Mouse (Mus musculus) embryonic facial prominence, embryonic 13.5 days (tissue): ENCODE results near the gene Tap1. TPM values are rescaled to one million over a fixed set of nuclear protein-coding genes. Genes with fewer than 3 reads are reported as not detected.

Experiments used
- ATAC-seq: fragments of 200-750 bp; cut with Nextera tagmentation; 2 replicates; pipeline ENCODE4 v1.8.0; 2017; ENCODE audit warnings: low read depth; ENCODE audit not compliant: insufficient number of reproducible peaks, insufficient read depth, low FRiP score, low TSS enrichment
- H3K27ac ChIP-seq: fragments of 300-500 bp; sonication (generic); 2 replicates; pipeline ENCODE4 v1.5.1; 2015; ENCODE audit warnings: moderate library complexity, mild to moderate bottlenecking, inconsistent platforms
- H3K27me3 ChIP-seq: fragments of 300-500 bp; sonication (generic); 2 replicates; pipeline ENCODE4 v1.6.1; 2015; ENCODE audit warnings: mild to moderate bottlenecking, inconsistent platforms
- H3K36me3 ChIP-seq: fragments of 300-500 bp; sonication (generic); 2 replicates; pipeline ENCODE4 v1.6.1; 2015; ENCODE audit warnings: mild to moderate bottlenecking, inconsistent platforms
- H3K4me1 ChIP-seq: fragments of 300-500 bp; sonication (generic); 2 replicates; pipeline ENCODE4 v1.6.1; 2015; ENCODE audit warnings: inconsistent platforms
- H3K4me2 ChIP-seq: fragments of 300-500 bp; sonication (generic); 2 replicates; pipeline ENCODE4 v1.6.1; 2015; ENCODE audit warnings: moderate library complexity, mild to moderate bottlenecking, inconsistent platforms
- H3K4me3 ChIP-seq: fragments of 300-500 bp; sonication (generic); 2 replicates; pipeline ENCODE4 v1.5.1; 2015; ENCODE audit warnings: mild to moderate bottlenecking, inconsistent platforms
- H3K9ac ChIP-seq: fragments of 300-500 bp; sonication (generic); 2 replicates; pipeline ENCODE4 v1.6.1; 2015; ENCODE audit warnings: mild to moderate bottlenecking, inconsistent platforms
- H3K9me3 ChIP-seq: fragments of 300-500 bp; sonication (generic); 2 replicates; pipeline ENCODE4 v1.6.1; 2016; ENCODE audit warnings: inconsistent platforms
- WGBS: fragments of 180-500 bp; shearing (Covaris S2); methylation state at CpG from one replicate; pipeline ENCODE4 v1.1.7; 2015; ENCODE audit warnings: mixed read lengths; 5-methylcytosine and 5-hydroxymethylcytosine counted together
- polyA plus RNA-seq: library from polyadenylated mRNA; unstranded; fragments of >200 nt; fragmentation: Nextera tagmentation; extraction: Ambion mirVana; gene quantifications from 2 replicates; pipeline ENCODE4 v1.2.1, GENCODE M21; 2015

The Tap1 gene
- polyA plus RNA-seq, 1 experiment from 2014 or later, result 9.5 TPM

GRCm38 (mm10) chr17:34183564-34184219 is 3.7 kb upstream of the Tap1 start:
- no peak for ATAC-seq
- no peak overlapping the region for H3K27ac ChIP-seq
- H3K4me3 ChIP-seq, result no peak overlapping the region
- no peak overlapping the region for H3K9ac ChIP-seq
- H3K4me2 ChIP-seq, result no peak overlapping the region
- WGBS, result 75% methylated on average over 15 of the region's 15 CpGs
- no peaks in the 10 kb centered on the region for H3K9me3 ChIP-seq
- no peaks in the 10 kb centered on the region for H3K36me3 ChIP-seq
- H3K4me1 ChIP-seq, result peaks cover 14% of the 10 kb centered on the region
- H3K27me3 ChIP-seq, result peaks cover 54% of the 10 kb centered on the region

- ATAC-seq, result no peak
- Histone ChIP-seq H3K27ac (no peak overlapping the region), H3K27me3 (peaks cover 72% of the 10 kb centered on the region), H3K9ac (no peak overlapping the region), H3K4me2 (no peak overlapping the region), H3K9me3 (no peaks in the 10 kb centered on the region), H3K4me1 (peaks cover 14% of the 10 kb centered on the region), H3K4me3 (no peak overlapping the region), H3K36me3 (no peaks in the 10 kb centered on the region)
- WGBS, result 85% methylated on average over 9 of the region's 9 CpGs
Observed at GRCm38 (mm10) chr17:34185526-34185925, 1.8 kb upstream of the Tap1 start.

- Histone ChIP-seq H3K4me2 (peak overlapping the region; percentile 97), H3K4me3 (peak overlapping the region; percentile 59), H3K27ac (no peak overlapping the region), H3K4me1 (peaks cover 14% of the 10 kb centered on the region), H3K9ac (peak overlapping the region; percentile 65), H3K27me3 (peaks cover 80% of the 10 kb centered on the region), H3K9me3 (no peaks in the 10 kb centered on the region), H3K36me3 (no peaks in the 10 kb centered on the region)
- ATAC-seq, result peak; percentile 11; the same call in 1 of the 2 replicates
- WGBS, result 3% methylated on average over 14 of the region's 14 CpGs
Observed at GRCm38 (mm10) chr17:34186885-34187260, 480 bp upstream of the Tap1 start.

GRCm38 (mm10) chr17:34188010-34188409 is 657 bp downstream of the Tap1 start:
- Histone ChIP-seq H3K4me2 (peak overlapping the region; percentile 97), H3K9me3 (no peaks in the 10 kb centered on the region), H3K9ac (peak overlapping the region; percentile 73), H3K27ac (peak overlapping the region; percentile 81), H3K4me3 (peak overlapping the region; percentile 59), H3K27me3 (peaks cover 88% of the 10 kb centered on the region), H3K4me1 (peaks cover 14% of the 10 kb centered on the region), H3K36me3 (no peaks in the 10 kb centered on the region)
- no peak for ATAC-seq
- WGBS, result 1% methylated on average over 20 of the region's 20 CpGs

- peaks cover 88% of the 10 kb centered on the region for H3K27me3 ChIP-seq
Observed at GRCm38 (mm10) chr17:34188986-34189385, 1.6 kb downstream of the Tap1 start.

GRCm38 (mm10) chr17:34192852-34193251 is 5.5 kb downstream of the Tap1 start:
- no peaks in the 10 kb centered on the region for H3K9me3 ChIP-seq
- no peak for ATAC-seq
- H3K9ac ChIP-seq, result 0 out of 2 replicates have a peak overlapping the region, but pooled peaks have one; percentile 11
- peaks cover 95% of the 10 kb centered on the region for H3K27me3 ChIP-seq
- WGBS, result 16% methylated on average over 16 of the region's 16 CpGs
- no peak overlapping the region for H3K4me3 ChIP-seq
- H3K27ac ChIP-seq, result no peak overlapping the region
- H3K4me1 ChIP-seq, result peaks cover 13% of the 10 kb centered on the region
- peak overlapping the region; percentile 14; the same call in 1 of the 2 replicates for H3K4me2 ChIP-seq
- H3K36me3 ChIP-seq, result no peaks in the 10 kb centered on the region

More at GRCm38 (mm10) chr17:34188986-34189385, 1.6 kb downstream of the Tap1 start:
- ATAC-seq, result no peak
- no peaks in the 10 kb centered on the region for H3K36me3 ChIP-seq
- H3K27ac ChIP-seq, result no peak overlapping the region
- H3K4me3 ChIP-seq, result no peak overlapping the region
- H3K9me3 ChIP-seq, result no peaks in the 10 kb centered on the region
- H3K4me1 ChIP-seq, result peaks cover 14% of the 10 kb centered on the region
- H3K4me2 ChIP-seq, result no peak overlapping the region
- no peak overlapping the region for H3K9ac ChIP-seq
- 70% methylated on average over 6 of the region's 6 CpGs for WGBS

GRCm38 (mm10) chr17:34193468-34193867 is 6.1 kb downstream of the Tap1 start:
- Histone ChIP-seq H3K27me3 (peaks cover 95% of the 10 kb centered on the region), H3K4me2 (no peak overlapping the region), H3K27ac (no peak overlapping the region), H3K36me3 (no peaks in the 10 kb centered on the region), H3K9me3 (no peaks in the 10 kb centered on the region), H3K4me1 (peaks cover 14% of the 10 kb centered on the region), H3K9ac (no peak overlapping the region), H3K4me3 (no peak overlapping the region)
- no peak for ATAC-seq
- WGBS, result 58% methylated on average over 8 of the region's 8 CpGs

GRCm38 (mm10) chr17:34194723-34195122 is 7.4 kb downstream of the Tap1 start:
- Histone ChIP-seq H3K9me3 (no peaks in the 10 kb centered on the region), H3K27me3 (peaks cover 96% of the 10 kb centered on the region), H3K4me1 (peaks cover 15% of the 10 kb centered on the region), H3K36me3 (no peaks in the 10 kb centered on the region), H3K4me2 (no peak overlapping the region), H3K4me3 (no peak overlapping the region), H3K9ac (no peak overlapping the region), H3K27ac (no peak overlapping the region)
- WGBS, result 79% methylated on average over 4 of the region's 4 CpGs
- ATAC-seq, result no peak

- no peak overlapping the region for H3K9ac ChIP-seq
- WGBS, result 34% methylated on average over 12 of the region's 12 CpGs
- no peak overlapping the region for H3K4me2 ChIP-seq
- H3K9me3 ChIP-seq, result no peaks in the 10 kb centered on the region
- H3K36me3 ChIP-seq, result no peaks in the 10 kb centered on the region
- H3K27me3 ChIP-seq, result peaks cover 98% of the 10 kb centered on the region
- no peak overlapping the region for H3K4me3 ChIP-seq
- ATAC-seq, result no peak
- H3K4me1 ChIP-seq, result peaks cover 15% of the 10 kb centered on the region
- no peak overlapping the region for H3K27ac ChIP-seq
Observed at GRCm38 (mm10) chr17:34196491-34196890, 9.1 kb downstream of the Tap1 start.

- Histone ChIP-seq H3K27ac (no peak within 1 kb of the TSS), H3K4me3 (peak within 1 kb of the TSS; percentile 45), H3K36me3 (no peaks in the 10 kb centered on the region), H3K4me1 (peaks cover 15% of the 10 kb centered on the region), H3K9me3 (no peaks in the 10 kb centered on the region), H3K9ac (peak within 1 kb of the TSS; percentile 47), H3K4me2 (peak within 1 kb of the TSS; percentile 73), H3K27me3 (peaks cover 95% of the 10 kb centered on the region)
- ATAC-seq, result peak; percentile 75
- 4% methylated on average over 41 of the region's 41 CpGs for WGBS
Observed at GRCm38 (mm10) chr17:34196941-34197894, 9.9 kb downstream of the Tap1 start, which contains the start of gene Psmb8. Gene Psmb8 (plus strand): TSS chr17:34197721.

- Histone ChIP-seq H3K27ac (no peak overlapping the region), H3K9me3 (no peaks in the 10 kb centered on the region), H3K4me3 (peak overlapping the region; percentile 45), H3K27me3 (peaks cover 92% of the 10 kb centered on the region), H3K36me3 (no peaks in the 10 kb centered on the region), H3K9ac (peak overlapping the region; percentile 47; the same call in 1 of the 2 replicates), H3K4me2 (peak overlapping the region; percentile 73), H3K4me1 (peaks cover 15% of the 10 kb centered on the region)
- WGBS, result 2% methylated on average over 32 of the region's 32 CpGs
- ATAC-seq, result no peak
Observed at GRCm38 (mm10) chr17:34197904-34198520, 10.7 kb downstream of the Tap1 start.
